Mouse (Mus musculus): ENCODE results near the gene Pnmt.

DNA sequence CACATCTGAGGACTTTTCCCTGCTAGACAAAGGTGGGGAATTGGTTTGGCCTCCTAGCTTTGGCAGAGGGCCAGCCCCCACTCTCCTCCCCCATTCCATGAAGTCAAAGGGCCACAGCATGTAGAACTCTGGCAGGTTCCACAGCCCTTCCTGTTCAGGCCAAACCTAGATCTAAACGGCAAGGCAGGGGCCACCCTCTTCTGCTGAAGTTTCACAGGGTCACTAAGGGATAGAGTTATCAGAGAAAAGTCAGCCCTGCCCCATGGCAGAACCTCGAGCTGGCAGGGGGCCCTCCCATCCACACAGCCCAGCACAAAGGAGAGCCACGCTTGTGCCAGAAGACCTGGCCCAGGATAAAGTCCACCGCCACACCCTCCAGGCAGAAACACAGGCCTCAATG, 8.8 kb downstream of the Pnmt start:
- no peak for TF ChIP-seq GATA1 (IDR thresholded peaks at IDR 0.05; ENCODE audit: low read length)
- no peak for TF ChIP-seq TAL1 (IDR thresholded peaks at IDR 0.05; ENCODE audit: low read length)
